Mouse (Mus musculus): ENCODE measurements at regions not wholly inside any gene's neighbourhood (a gene's known extent, or its start where the extent isn't known, plus 50 kb on each side); places are given as distances from the start of the nearest gene placed in this dataset.

- TF ChIP-seq CTCF (IDR thresholded peaks at IDR 0.05; ENCODE audit: low read depth): no peak
- TF ChIP-seq EP300 (IDR thresholded peaks at IDR 0.05; ENCODE audit: low read depth): no peak
Observed at GRCm38 (mm10) chr12:12527766-12528477, 266.0 kb downstream of the Fam49a start.

Data from liver, postnatal 0 days (tissue).